Mouse (Mus musculus): ENCODE measurements around the gene Timm17a. TPM values are rescaled to one million over a fixed set of nuclear protein-coding genes. Genes with fewer than 3 reads are reported as not detected.

The Timm17a gene
- polyA plus RNA-seq, 2 experiments: 26.0 to 136 TPM

DNA sequence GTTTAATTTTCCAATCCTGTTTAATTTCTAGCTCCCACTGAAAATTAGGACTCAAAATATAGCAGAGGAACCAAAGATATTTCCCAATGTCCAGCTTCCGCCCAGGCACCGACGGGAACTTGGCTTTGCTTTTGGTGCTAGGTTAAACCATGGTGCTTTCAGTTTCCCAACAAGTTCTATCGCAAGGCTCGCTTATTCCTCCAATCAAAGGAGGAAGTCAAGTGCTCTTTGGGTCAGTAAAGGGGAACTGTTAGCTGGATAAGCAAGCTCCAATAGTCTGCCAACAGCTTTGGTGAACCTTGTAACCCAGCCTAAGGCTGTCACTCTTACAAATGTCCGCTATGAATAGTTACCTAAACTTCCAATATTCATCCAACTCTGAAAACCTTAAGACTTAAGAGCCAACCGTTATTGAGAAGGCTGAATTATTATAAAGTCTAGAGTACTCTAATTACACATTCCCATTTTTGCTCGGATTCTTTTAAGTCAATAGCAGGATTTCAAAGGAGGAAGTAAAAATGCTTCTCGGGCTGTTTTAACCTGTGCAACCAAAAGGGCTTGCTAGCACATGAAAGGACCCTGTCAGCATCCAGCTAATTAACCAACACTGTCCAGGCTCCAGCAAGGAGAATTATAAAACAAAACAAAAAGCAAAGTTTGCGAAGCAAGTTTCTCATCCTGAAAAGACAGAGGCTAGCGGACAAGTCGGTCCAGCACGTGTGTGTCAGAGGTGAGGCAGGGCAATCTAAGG lies 30.9 kb downstream of the Timm17a start:
- DNase-seq (ENCODE audit: low read depth in 3 of 3, low spot score in 3 of 3) (peak in 1 of 3 experiments; percentile 31), ATAC-seq (ENCODE audit: insufficient read depth) (no peak)
- Histone ChIP-seq H3K27ac (peak overlapping the region; percentile 8), H3K4me3 (ENCODE audit: insufficient read depth in 1 of 2, low read depth in 2 of 2, low read length in 2 of 2) (peak overlapping the region; percentile 63 to 70), H3K4me1 (replicated peaks; ENCODE audit: control insufficient read depth in 2 of 2, insufficient read depth in 2 of 2, low read length in 1 of 2) (peaks cover 0 to 5% of the 10 kb centered on the region in 2 experiments; a peak in 2 of 4 replicates), H3K9ac (replicated peaks) (peak overlapping the region; percentile 40), H3K36me3 (replicated peaks; ENCODE audit: control insufficient read depth, insufficient read depth, low read depth) (no peaks in the 10 kb centered on the region), H3K4me2 (ENCODE audit: low read depth) (peak overlapping the region; percentile 86), H3K9me3 (ENCODE audit: control insufficient read depth, low read length) (no peaks in the 10 kb centered on the region), H3K27me3 (ENCODE audit: control insufficient read depth, insufficient read depth, low read length) (no peaks in the 10 kb centered on the region)
- TF ChIP-seq CTCF (IDR thresholded peaks at IDR 0.05; ENCODE audit: low read depth): no peak
- TF ChIP-seq EP300 (IDR thresholded peaks at IDR 0.05; ENCODE audit: low read depth): no peak
- WGBS (ENCODE audit: insufficient replicate concordance): 7% methylated on average over 13 of the region's 13 CpGs

DNA sequence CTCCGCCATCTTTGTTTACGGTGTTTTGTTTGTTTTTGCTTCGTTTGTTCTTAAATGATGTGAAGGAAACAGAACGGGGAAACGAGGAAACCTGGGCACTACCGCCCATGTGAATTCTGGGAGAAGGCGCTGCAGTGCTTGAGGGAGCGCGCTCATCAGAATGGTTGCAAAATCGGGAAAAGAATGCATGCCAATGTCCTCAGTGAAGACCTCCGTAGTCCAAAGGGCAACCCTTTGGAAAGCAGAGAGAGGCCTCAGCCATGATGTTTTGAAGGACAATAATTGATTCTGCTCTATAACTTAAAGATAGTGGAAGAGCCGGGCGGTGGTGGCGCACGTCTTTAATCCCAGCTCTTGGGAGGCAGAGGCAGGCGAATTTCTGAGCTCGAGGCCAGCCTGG lies 31.7 kb downstream of the Timm17a start:
- no peak overlapping the region for H3K4me3 ChIP-seq (ENCODE audit: insufficient read depth in 1 of 2, low read depth in 2 of 2, low read length in 2 of 2)
- peaks cover 0 to 5% of the 10 kb centered on the region in 2 experiments; a peak in 2 of 4 replicates for H3K4me1 ChIP-seq (replicated peaks; ENCODE audit: control insufficient read depth in 2 of 2, insufficient read depth in 2 of 2, low read length in 1 of 2)
- H3K36me3 ChIP-seq (replicated peaks; ENCODE audit: control insufficient read depth, insufficient read depth, low read depth): no peaks in the 10 kb centered on the region
- H3K27ac ChIP-seq: no peak overlapping the region
- no peaks in the 10 kb centered on the region for H3K9me3 ChIP-seq (ENCODE audit: control insufficient read depth, low read length)
- no peak overlapping the region; the same call in none of the 2 replicates for H3K4me2 ChIP-seq (ENCODE audit: low read depth)
- no peak for DNase-seq (ENCODE audit: low read depth in 3 of 3, low spot score in 3 of 3)
- H3K9ac ChIP-seq (replicated peaks): no peak overlapping the region
- no peaks in the 10 kb centered on the region for H3K27me3 ChIP-seq (ENCODE audit: control insufficient read depth, insufficient read depth, low read length)
- TF ChIP-seq EP300 (IDR thresholded peaks at IDR 0.05; ENCODE audit: low read depth): no peak
- no peak for TF ChIP-seq CTCF (IDR thresholded peaks at IDR 0.05; ENCODE audit: low read depth)
- WGBS (ENCODE audit: insufficient replicate concordance): 83% methylated on average over 17 of the region's 17 CpGs
- no peak for ATAC-seq (ENCODE audit: insufficient read depth)

GRCm38 (mm10) chr1:135280646-135281045 lies 32.9 kb downstream of the Timm17a start:
- no peak for DNase-seq (ENCODE audit: low read depth in 3 of 3, low spot score in 3 of 3)
- TF ChIP-seq CTCF (IDR thresholded peaks at IDR 0.05; ENCODE audit: low read depth) (no peak), EP300 (IDR thresholded peaks at IDR 0.05; ENCODE audit: low read depth) (no peak)
- 73% methylated on average over 9 of the region's 9 CpGs for WGBS (ENCODE audit: insufficient replicate concordance)

DNA sequence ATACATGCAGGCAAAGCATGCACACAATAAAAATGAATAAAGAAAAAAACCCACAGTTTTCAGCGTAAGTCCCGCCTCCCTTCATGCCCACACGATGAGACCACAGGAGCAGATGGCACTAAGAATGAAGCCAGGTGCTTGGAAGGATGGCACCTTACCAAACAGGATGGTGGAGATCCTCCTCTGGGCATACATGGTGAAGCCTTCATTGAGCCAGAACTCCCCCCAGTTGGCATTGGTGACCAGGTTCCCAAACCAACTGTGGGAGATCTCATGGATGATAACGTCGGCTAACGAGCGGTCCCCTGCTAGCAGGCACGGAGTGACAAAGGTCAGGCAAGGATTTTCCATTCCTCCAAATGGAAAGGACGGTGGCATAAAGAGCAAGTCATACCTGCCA lies 42.2 kb downstream of the Timm17a start:
- Histone ChIP-seq H3K4me1 (replicated peaks; ENCODE audit: control insufficient read depth in 2 of 2, insufficient read depth in 2 of 2, low read length in 1 of 2) (no peaks in the 10 kb centered on the region), H3K9me3 (ENCODE audit: control insufficient read depth, low read length) (no peaks in the 10 kb centered on the region), H3K36me3 (replicated peaks; ENCODE audit: control insufficient read depth, insufficient read depth, low read depth) (peaks cover 3% of the 10 kb centered on the region; the same call in 1 of the 2 replicates), H3K27me3 (ENCODE audit: control insufficient read depth, insufficient read depth, low read length) (no peaks in the 10 kb centered on the region), H3K4me3 (ENCODE audit: insufficient read depth in 1 of 2, low read depth in 2 of 2, low read length in 2 of 2) (no peak overlapping the region), H3K4me2 (ENCODE audit: low read depth) (no peak overlapping the region), H3K9ac (replicated peaks) (no peak overlapping the region), H3K27ac (no peak overlapping the region)
- no peak for TF ChIP-seq CTCF (IDR thresholded peaks at IDR 0.05; ENCODE audit: low read depth)
- TF ChIP-seq EP300 (IDR thresholded peaks at IDR 0.05; ENCODE audit: low read depth): no peak
- 77% methylated on average over 9 of the region's 9 CpGs for WGBS (ENCODE audit: insufficient replicate concordance)
- DNase-seq (ENCODE audit: low read depth in 3 of 3, low spot score in 3 of 3) (no peak), ATAC-seq (ENCODE audit: insufficient read depth) (no peak)

More at GRCm38 (mm10) chr1:135280646-135281045, 32.9 kb downstream of the Timm17a start:
- Histone ChIP-seq H3K4me2 (ENCODE audit: low read depth) (no peak overlapping the region), H3K4me1 (replicated peaks; ENCODE audit: control insufficient read depth in 2 of 2, insufficient read depth in 2 of 2, low read length in 1 of 2) (peaks cover 0 to 5% of the 10 kb centered on the region in 2 experiments; a peak in 2 of 4 replicates), H3K4me3 (ENCODE audit: insufficient read depth in 1 of 2, low read depth in 2 of 2, low read length in 2 of 2) (no peak overlapping the region), H3K36me3 (replicated peaks; ENCODE audit: control insufficient read depth, insufficient read depth, low read depth) (peaks cover 3% of the 10 kb centered on the region; the same call in 1 of the 2 replicates), H3K9me3 (ENCODE audit: control insufficient read depth, low read length) (no peaks in the 10 kb centered on the region), H3K9ac (replicated peaks) (no peak overlapping the region), H3K27ac (no peak overlapping the region), H3K27me3 (ENCODE audit: control insufficient read depth, insufficient read depth, low read length) (no peaks in the 10 kb centered on the region)
- ATAC-seq (ENCODE audit: insufficient read depth): no peak

DNA sequence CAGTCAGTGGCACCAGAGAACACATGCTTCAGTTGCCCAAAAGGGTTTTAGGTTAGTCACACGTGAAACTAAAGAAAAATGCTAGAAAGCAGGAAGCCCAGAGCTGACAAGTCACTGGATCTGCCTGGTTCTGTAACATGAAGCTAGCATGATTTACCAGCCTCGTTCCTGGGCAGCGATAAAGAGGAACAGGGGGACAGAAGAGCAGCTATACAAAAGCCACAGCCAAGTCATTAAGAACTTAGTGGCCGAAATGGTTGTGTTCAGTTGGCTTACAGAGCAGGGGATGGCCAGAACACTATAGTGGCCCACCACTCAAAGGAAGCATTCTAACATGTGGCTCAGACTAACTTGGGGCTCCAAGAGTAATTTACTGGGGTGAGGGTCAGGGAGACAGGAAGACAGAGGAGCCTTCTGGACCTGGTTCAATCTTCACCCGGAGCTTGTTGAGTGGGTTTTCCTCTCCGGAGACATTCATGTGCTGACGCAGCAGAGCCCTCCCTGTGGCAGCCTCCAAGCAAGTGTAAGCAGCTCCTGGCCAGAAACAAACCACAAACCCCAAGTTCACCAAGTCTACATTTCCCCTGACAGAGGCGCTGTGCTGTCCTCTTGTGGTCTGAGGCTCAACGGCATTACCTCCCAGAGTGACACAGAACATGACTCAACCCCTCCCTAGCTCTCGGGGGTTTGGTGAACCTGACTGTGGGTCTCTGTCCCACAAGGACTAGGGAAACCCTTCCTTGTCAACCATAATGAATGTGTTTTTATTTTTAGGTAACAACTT lies 45.7 kb downstream of the Timm17a start:
- Histone ChIP-seq H3K36me3 (replicated peaks; ENCODE audit: control insufficient read depth, insufficient read depth, low read depth) (0 out of 2 replicates have a peak, but pooled peaks cover 2% of the 10 kb centered on the region), H3K27ac (no peak overlapping the region), H3K4me2 (ENCODE audit: low read depth) (no peak overlapping the region), H3K9ac (replicated peaks) (no peak overlapping the region), H3K27me3 (ENCODE audit: control insufficient read depth, insufficient read depth, low read length) (no peaks in the 10 kb centered on the region), H3K4me3 (ENCODE audit: insufficient read depth in 1 of 2, low read depth in 2 of 2, low read length in 2 of 2) (no peak overlapping the region), H3K9me3 (ENCODE audit: control insufficient read depth, low read length) (no peaks in the 10 kb centered on the region), H3K4me1 (replicated peaks; ENCODE audit: control insufficient read depth in 2 of 2, insufficient read depth in 2 of 2, low read length in 1 of 2) (no peaks in the 10 kb centered on the region)
- DNase-seq (ENCODE audit: low read depth in 3 of 3, low spot score in 3 of 3) (no peak), ATAC-seq (ENCODE audit: insufficient read depth) (no peak)
- WGBS (ENCODE audit: insufficient replicate concordance): 21% methylated on average over 10 of the region's 10 CpGs
- peak; percentile 44 for TF ChIP-seq CTCF (IDR thresholded peaks at IDR 0.05; ENCODE audit: low read depth)
- no peak for TF ChIP-seq EP300 (IDR thresholded peaks at IDR 0.05; ENCODE audit: low read depth)
